Mouse (Mus musculus): ENCODE results near the gene Nptx1. TPM values are rescaled to one million over a fixed set of nuclear protein-coding genes. Genes with fewer than 3 reads are reported as not detected.

Nptx1 gene
- polyA plus RNA-seq, 1 experiment from 2014 or later: 2.2 TPM

DNA sequence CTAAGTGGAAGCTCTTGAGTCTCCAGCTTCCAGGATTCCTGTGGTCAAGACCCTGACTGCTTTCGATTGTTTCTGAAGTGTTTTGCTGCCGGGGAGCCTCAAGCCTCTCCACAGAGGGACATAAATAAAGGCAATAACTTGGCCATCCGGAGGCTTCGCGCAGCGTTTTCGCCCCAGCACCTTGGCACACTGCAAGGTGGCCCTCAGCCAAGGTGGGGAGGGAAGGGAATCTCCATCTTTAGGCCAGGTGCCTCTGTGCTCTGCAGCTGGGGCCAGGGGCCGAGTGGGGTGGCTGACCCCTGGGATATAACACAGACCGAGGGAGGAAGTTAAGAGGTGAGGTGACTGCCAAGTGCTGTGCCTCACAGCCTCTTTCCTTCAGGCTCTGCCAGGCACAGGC lies 15.6 kb upstream of the Nptx1 start:
- Histone ChIP-seq H3K9ac (no peak overlapping the region), H3K36me3 (no peaks in the 10 kb centered on the region), H3K27me3 (peaks cover 46% of the 10 kb centered on the region), H3K4me3 (no peak overlapping the region), H3K4me1 (peaks cover 26% of the 10 kb centered on the region), H3K27ac (no peak overlapping the region), H3K9me3 (no peaks in the 10 kb centered on the region), H3K4me2 (replicated peaks) (no peak overlapping the region)
- WGBS: 53% methylated on average over 9 of the region's 9 CpGs
- ATAC-seq (ENCODE audit: low FRiP score, low read depth): no peak

- WGBS: 50% methylated on average over 6 of the region's 6 CpGs
- H3K4me1 ChIP-seq: peaks cover 34% of the 10 kb centered on the region
- no peak overlapping the region for H3K9ac ChIP-seq
- H3K9me3 ChIP-seq: no peaks in the 10 kb centered on the region
- H3K36me3 ChIP-seq: no peaks in the 10 kb centered on the region
- no peak for ATAC-seq (ENCODE audit: low FRiP score, low read depth)
- peaks cover 53% of the 10 kb centered on the region for H3K27me3 ChIP-seq
- no peak overlapping the region for H3K4me2 ChIP-seq (replicated peaks)
- H3K4me3 ChIP-seq: no peak overlapping the region
- no peak overlapping the region for H3K27ac ChIP-seq
Observed at GRCm38 (mm10) chr11:119562286-119562685, 14.7 kb upstream of the Nptx1 start.

DNA sequence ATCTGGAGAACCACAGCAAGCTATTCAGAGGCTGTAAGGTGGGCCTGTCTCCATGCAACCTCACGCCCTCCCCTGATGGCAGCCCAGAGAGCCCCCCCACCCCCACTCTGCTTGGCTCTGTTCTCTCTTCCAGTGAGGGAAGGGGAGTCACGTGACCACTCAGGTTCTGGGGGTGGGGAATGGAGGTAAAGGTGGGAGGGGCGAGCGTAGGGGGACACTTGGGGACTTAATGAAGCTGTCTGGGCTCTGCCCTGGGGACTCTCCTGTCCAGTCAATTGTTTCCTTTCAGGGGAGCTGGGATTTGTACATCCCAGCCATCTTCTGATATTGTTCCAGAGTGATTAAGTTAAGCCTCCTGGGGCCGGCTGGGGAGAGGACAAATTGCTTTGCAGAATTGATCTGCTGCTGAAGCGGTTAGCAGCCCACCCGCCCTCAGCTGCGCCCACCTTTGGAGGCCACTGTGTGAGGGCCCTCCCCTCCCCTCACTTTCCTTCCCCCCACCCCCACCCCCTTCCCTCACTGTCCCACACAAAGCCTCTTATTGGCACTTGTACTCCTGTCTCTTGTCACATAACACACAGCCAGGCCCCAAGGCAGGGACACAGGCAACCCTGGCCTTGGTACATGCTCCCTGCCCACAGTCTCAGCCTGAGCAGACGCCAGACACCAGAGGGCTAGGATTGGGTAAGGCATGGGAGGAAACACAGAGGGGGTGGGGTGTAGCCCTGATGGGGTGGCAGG lies 11.5 kb upstream of the Nptx1 start:
- Histone ChIP-seq H3K4me2 (replicated peaks) (peak overlapping the region; percentile 46), H3K4me3 (no peak overlapping the region), H3K9me3 (no peaks in the 10 kb centered on the region), H3K4me1 (peaks cover 32% of the 10 kb centered on the region), H3K36me3 (no peaks in the 10 kb centered on the region), H3K9ac (peak overlapping the region; percentile 8; the same call in 1 of the 2 replicates), H3K27me3 (peaks cover 47% of the 10 kb centered on the region), H3K27ac (peak overlapping the region; percentile 44; the same call in 1 of the 2 replicates)
- 6% methylated on average over 9 of the region's 9 CpGs for WGBS
- ATAC-seq (ENCODE audit: low FRiP score, low read depth): peak; percentile 81; the same call in 1 of the 2 replicates

DNA sequence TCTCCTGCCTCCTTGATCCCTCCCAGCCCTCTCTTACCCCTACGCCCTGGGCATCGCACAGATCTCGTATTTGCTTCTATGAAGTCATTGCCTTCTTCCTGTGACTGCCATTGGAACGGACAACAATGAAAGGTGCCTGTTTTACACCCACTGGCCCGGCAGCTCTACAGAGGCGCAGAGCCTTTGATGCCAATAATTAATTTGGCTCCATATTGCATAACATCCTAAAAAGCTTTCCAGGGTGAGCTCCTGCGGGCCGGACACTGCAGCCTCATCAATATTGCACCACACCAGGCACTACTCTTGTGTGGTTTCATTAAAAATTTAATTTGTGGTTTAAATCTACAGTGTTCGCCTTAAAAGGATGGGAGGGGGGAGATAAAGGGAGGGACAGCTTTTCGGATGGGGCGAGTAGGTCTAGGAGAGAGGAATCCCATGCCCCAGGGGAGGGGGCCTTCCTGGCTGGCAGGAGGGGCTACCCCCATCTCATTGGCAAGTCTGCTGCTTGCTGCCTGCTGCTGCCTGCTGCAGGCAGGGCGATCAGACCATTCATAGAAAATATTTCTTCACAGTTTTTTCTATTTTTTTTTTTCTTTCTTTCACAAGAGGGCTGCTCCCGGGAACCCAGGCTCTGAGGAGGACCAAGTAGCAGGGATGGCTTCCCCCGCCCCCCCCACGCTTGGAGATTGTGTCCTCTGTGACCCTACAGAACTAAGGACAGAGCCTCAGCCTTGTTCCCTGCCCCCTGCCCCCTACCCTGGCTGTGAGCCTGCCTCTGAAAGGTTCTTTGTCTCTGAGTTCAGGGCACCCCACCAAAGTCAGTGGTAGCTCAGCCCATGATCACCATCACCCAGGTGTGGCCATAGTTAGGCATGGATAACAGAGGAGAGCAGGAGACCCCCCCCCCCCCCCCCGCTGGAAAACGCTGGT lies 10.7 kb upstream of the Nptx1 start:
- 26% methylated on average over 16 of the region's 17 CpGs for WGBS
- Histone ChIP-seq H3K9me3 (no peaks in the 10 kb centered on the region), H3K27ac (peak overlapping the region; percentile 44; the same call in 1 of the 2 replicates), H3K36me3 (no peaks in the 10 kb centered on the region), H3K4me3 (no peak overlapping the region), H3K4me2 (replicated peaks) (peak overlapping the region; percentile 46), H3K4me1 (peaks cover 28% of the 10 kb centered on the region), H3K27me3 (peaks cover 45% of the 10 kb centered on the region), H3K9ac (no peak overlapping the region; the same call in 1 of the 2 replicates)
- 0 out of 2 replicates have a peak, but pooled peaks have one; percentile 29 for ATAC-seq (ENCODE audit: low FRiP score, low read depth)

DNA sequence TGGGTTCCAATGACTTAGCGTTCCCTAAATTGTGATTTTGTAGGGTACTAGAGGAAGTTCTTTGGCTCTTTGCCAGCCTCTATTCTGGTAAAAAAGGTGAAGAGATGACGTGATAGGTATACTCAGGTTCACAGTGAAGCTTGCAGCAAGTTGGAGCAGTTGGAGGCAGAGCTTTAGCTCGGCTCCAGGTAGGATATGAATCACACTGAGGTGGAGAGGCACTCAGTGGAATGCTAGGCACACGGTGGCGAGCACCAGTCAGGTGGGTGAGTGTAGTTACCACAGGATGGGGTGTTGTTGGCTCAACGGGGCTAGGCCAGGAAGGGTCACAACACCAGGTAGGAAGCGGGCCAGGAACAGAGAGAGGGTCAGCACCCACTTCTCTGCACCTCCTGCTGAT lies 7.6 kb upstream of the Nptx1 start:
- ATAC-seq (ENCODE audit: low FRiP score, low read depth): no peak
- H3K9ac ChIP-seq: no peak overlapping the region
- no peak overlapping the region for H3K27ac ChIP-seq
- 80% methylated on average over 7 of the region's 7 CpGs for WGBS
- peaks cover 63% of the 10 kb centered on the region for H3K27me3 ChIP-seq
- peaks cover 40% of the 10 kb centered on the region for H3K4me1 ChIP-seq
- H3K36me3 ChIP-seq: no peaks in the 10 kb centered on the region
- no peak overlapping the region for H3K4me3 ChIP-seq
- H3K4me2 ChIP-seq (replicated peaks): no peak overlapping the region
- H3K9me3 ChIP-seq: no peaks in the 10 kb centered on the region

- Histone ChIP-seq H3K4me3 (no peak overlapping the region), H3K4me2 (replicated peaks) (no peak overlapping the region), H3K27ac (no peak overlapping the region), H3K4me1 (peaks cover 39% of the 10 kb centered on the region), H3K36me3 (no peaks in the 10 kb centered on the region), H3K27me3 (peaks cover 67% of the 10 kb centered on the region), H3K9me3 (no peaks in the 10 kb centered on the region), H3K9ac (no peak overlapping the region)
- WGBS: 66% methylated on average over 7 of the region's 7 CpGs
- no peak for ATAC-seq (ENCODE audit: low FRiP score, low read depth)
Observed at GRCm38 (mm10) chr11:119554706-119555105, 7.2 kb upstream of the Nptx1 start.

DNA sequence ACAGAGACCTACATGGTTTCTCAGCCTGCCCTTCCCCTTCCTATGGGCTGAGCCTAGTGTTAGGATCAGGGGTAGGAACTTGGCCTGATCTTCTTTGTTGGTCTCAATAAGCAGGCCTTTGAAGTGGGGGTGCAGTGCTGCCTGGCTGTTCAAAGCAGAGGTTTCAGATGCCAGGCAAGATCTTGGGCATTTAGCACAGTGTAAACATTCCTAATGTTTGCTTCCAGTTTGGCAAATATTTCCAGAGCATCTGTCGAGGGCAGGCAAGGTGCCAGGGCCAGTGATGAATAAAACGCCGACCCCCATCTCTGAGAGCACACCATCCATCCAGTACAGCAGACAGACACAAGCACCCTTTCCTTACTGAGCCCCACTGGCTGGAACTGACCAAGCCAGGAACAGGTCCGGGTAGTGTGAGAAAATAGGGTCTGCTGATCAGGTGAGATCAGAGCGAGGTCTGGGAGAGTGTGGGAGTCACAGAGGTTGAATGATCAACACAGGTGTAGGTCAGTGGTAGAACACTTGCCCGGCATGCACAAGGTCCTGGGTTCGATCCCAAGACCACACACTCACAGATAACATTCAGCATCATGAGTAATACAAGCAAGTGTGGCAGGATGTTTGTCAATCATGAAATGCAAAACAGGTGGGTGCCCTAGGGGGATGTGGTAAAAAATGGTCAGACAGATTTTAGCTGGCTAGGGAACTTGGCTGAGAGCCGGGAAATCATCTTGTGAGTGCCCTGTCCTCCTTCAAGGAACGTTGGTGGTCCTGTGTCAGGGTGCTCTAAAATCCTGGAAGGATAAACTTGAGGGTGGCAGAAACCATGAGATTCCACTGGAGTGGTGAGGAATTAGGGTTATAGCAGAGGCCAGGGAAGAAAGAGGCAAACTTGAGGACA lies 5.6 kb upstream of the Nptx1 start:
- no peak for ATAC-seq (ENCODE audit: low FRiP score, low read depth)
- Histone ChIP-seq H3K27me3 (peaks cover 81% of the 10 kb centered on the region), H3K4me3 (no peak overlapping the region), H3K4me2 (replicated peaks) (no peak overlapping the region), H3K36me3 (no peaks in the 10 kb centered on the region), H3K9ac (no peak overlapping the region), H3K9me3 (no peaks in the 10 kb centered on the region), H3K27ac (no peak overlapping the region), H3K4me1 (peaks cover 39% of the 10 kb centered on the region)
- 64% methylated on average over 9 of the region's 9 CpGs for WGBS

- H3K36me3 ChIP-seq: no peaks in the 10 kb centered on the region
- H3K27me3 ChIP-seq: peaks cover 83% of the 10 kb centered on the region
- no peak overlapping the region for H3K27ac ChIP-seq
- ATAC-seq (ENCODE audit: low FRiP score, low read depth): no peak
- H3K4me1 ChIP-seq: peaks cover 39% of the 10 kb centered on the region
- 52% methylated on average over 1 of the region's 1 CpGs for WGBS
- H3K4me3 ChIP-seq: no peak overlapping the region
- no peak overlapping the region for H3K9ac ChIP-seq
- no peaks in the 10 kb centered on the region for H3K9me3 ChIP-seq
- no peak overlapping the region for H3K4me2 ChIP-seq (replicated peaks)
Observed at GRCm38 (mm10) chr11:119552301-119552700, 4.7 kb upstream of the Nptx1 start.

DNA sequence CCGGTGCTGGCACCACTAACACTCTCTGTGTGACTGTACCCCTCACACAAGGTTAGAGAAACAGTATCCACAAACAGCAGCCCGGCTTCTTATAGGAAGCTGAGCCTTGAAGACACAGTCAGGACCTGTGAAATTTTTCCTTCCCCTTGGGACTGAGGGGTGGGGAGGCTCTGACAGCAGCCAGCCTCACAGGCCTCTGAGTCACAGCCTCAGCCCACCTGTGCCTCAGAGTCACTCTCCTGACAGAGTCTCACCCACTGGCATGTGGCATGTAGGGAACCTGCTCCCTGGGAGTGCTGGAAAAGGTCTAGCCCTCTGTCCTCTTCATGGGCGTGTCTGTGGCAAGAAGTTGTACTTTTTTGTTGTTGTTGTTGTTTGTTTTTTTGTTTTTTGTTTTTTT lies 3.9 kb upstream of the Nptx1 start:
- ATAC-seq (ENCODE audit: low FRiP score, low read depth): no peak
- Histone ChIP-seq H3K27me3 (peaks cover 88% of the 10 kb centered on the region), H3K9me3 (no peaks in the 10 kb centered on the region), H3K4me1 (peaks cover 47% of the 10 kb centered on the region), H3K9ac (no peak overlapping the region), H3K27ac (no peak overlapping the region), H3K4me2 (replicated peaks) (no peak overlapping the region), H3K4me3 (no peak overlapping the region), H3K36me3 (no peaks in the 10 kb centered on the region)
- WGBS: 55% methylated on average over 3 of the region's 3 CpGs

DNA sequence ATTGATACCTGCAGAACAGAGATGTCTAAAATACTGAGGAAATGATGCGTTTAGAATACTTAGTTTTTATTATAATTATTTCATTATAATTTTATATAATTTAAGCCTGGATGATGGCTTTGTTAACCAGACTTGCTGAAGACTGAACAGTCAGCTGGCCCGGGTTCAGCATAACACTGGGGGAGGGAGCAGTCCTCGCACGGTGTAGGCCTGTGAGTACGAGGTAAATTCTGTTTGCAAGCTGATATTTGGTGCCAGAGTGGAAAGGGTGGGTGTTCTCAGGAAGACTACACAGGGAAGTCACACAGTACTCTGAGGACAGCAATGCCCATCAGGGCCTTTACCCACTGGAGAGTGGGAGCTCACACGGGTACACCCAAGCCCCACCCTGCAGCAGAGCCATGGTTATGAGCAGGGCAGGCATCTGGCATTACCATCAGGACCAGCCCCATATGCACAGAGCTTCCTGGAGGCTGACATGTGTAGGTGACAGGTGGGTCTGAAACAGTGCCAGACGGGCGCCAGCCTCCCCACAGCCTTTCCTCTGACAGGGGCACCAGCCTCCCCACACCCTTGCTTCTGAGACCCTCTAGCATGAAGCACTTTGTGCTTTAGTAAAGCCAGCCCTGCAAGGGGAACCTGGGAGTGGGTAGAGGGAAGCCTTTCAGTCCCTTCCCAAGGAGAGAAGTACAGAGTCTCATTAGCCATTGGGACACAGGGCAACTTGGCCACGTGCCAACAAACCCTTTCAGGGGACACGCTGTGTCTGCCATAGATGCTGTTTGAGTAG lies 3.2 kb upstream of the Nptx1 start:
- Histone ChIP-seq H3K27me3 (peaks cover 88% of the 10 kb centered on the region), H3K4me1 (peaks cover 55% of the 10 kb centered on the region), H3K4me2 (replicated peaks) (no peak overlapping the region), H3K9ac (no peak overlapping the region), H3K36me3 (no peaks in the 10 kb centered on the region), H3K9me3 (no peaks in the 10 kb centered on the region), H3K4me3 (no peak overlapping the region), H3K27ac (no peak overlapping the region)
- WGBS: 42% methylated on average over 10 of the region's 10 CpGs
- ATAC-seq (ENCODE audit: low FRiP score, low read depth): no peak

DNA sequence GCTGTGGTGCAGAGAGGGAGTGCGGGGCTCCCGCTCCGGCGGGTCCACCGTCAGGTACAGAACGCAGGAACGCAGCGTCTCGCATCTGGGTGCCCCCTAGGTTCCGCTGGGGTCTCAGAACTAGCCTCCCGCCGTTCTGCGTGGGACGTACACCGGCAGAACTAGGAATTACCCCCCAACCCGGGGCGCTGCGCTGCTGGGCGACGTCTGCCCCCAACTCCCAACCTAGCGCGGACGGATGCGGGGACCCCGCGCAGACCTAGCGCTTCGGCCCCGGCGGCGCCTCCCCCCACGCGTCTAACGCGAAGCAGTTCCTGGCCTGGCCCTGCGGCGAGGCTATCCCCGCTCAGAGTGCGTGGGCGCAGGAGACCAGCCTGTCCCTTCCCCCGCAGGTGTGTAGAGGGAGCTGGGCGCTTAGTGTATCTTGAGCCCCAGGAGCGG lies 1.8 kb upstream of the Nptx1 start:
- Histone ChIP-seq H3K27ac (no peak overlapping the region), H3K9me3 (no peaks in the 10 kb centered on the region), H3K36me3 (no peaks in the 10 kb centered on the region), H3K4me1 (peaks cover 57% of the 10 kb centered on the region), H3K4me3 (peak overlapping the region; percentile 61), H3K4me2 (replicated peaks) (peak overlapping the region; percentile 99), H3K27me3 (peaks cover 97% of the 10 kb centered on the region), H3K9ac (peak overlapping the region; percentile 60)
- under 1% methylated on average over 43 of the region's 43 CpGs for WGBS
- ATAC-seq (ENCODE audit: low FRiP score, low read depth): no peak
